Mouse (Mus musculus): Measurements from ENCODE around the gene Tmem174.

DNA sequence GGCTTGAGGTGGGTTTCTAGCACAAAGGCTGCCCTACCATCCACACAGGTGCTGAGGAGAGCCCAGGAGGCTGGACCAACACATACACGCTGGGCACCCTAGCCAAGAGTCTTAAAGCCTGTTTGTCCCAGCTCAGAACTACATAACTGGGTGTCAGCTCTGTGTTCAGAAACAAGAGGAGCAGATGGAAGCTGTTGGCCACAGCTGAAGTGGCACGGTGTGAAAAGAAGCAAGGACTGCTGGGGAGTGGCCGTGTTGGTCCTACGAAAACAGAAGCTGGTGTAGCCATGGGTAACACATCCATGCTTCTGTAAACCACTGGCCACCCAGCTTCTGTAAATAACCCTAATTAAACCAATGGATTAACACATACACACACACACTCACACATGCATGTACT is 18.1 kb upstream of the Tmem174 start:
- TF ChIP-seq TAL1 (IDR thresholded peaks at IDR 0.05; ENCODE audit: low read length) (no peak), GATA1 (IDR thresholded peaks at IDR 0.05; ENCODE audit: low read length) (no peak)

All from erythroblast, embryonic 14.5 days (primary cell).